Mouse (Mus musculus): ENCODE measurements around the gene Nup210. TPM values are rescaled to one million over a fixed set of nuclear protein-coding genes. Genes with fewer than 3 reads are reported as not detected.

The Nup210 gene
- total RNA-seq, 2 experiments from 2014 or later, result 17.8 to 23.4 TPM

DNA sequence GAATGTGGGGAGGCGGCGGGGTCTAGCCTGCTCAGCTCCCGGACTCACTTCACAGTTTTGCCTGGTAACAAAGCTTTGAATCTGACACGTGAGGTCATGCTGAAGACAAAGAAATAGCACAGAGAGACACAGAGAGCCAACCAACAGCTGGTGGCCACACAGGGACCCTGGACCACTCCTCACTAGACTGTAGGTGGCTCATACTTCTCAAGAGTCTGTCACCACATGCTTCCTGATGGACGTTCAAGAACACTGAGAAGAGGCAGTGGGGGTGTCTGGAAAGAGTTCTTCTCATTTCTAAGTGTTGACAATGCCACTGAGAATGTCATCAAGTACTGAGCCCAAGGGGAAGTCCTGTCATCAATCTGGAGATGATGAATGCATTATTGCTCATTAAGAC, 70.4 kb downstream of the Nup210 start:
- no peak for DNase-seq (ENCODE audit: extremely low spot score in 1 of 2, low spot score in 1 of 2)

DNA sequence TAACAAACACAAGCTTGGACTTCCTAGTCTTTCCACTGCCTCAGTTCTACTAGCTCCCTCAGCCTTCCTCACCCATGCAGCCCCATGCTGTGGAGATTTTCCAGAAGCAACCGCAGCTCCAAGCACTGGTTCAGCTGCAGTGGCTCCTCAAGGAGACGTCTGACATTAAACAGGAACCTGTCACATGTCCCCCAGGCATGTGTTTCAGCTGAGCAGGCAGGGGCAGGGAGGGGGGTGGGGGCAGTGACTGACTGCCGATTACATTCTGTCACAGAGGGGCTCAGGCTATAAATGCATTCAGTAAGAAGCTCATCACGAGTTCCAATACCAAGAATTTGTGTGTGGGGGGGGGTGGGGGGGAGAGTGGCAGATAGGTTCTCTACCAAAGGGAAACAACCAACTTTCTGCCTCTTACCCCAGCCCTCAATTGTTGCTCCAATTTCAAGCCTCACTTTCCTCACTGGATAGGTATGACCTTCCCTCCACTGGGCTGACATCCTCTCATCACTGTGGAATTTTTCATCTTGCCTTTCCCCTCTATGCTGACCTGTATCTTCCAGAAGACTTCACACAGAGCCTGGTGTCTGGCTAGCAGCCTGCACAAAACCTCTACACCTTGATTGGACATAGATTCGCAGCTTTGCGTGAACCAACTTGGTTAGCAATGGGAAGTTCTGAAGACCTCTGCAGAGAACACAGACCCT, 71.8 kb downstream of the Nup210 start:
- no peak for DNase-seq (ENCODE audit: extremely low spot score in 1 of 2, low spot score in 1 of 2)

DNA sequence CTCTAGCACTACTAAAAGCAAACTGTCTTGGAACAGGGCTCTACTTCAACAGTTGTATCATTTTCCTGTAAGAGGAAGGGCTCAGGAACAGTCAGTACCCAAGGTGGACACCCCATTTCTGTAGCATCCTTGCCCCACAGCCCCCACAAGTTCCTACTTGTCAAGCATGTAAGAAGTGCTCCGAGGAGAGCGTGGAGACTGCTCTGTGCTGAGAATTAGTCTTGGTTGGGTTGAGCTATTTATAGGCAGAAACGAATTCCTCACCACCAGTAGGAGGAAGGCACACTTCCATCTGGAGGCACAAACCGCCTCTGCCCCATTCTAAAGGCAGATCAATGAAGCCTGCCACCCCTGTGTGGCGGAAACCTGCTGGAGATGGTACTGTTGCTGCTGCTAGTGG, 75.3 kb downstream of the Nup210 start:
- no peak for DNase-seq (ENCODE audit: extremely low spot score in 1 of 2, low spot score in 1 of 2)

DNA sequence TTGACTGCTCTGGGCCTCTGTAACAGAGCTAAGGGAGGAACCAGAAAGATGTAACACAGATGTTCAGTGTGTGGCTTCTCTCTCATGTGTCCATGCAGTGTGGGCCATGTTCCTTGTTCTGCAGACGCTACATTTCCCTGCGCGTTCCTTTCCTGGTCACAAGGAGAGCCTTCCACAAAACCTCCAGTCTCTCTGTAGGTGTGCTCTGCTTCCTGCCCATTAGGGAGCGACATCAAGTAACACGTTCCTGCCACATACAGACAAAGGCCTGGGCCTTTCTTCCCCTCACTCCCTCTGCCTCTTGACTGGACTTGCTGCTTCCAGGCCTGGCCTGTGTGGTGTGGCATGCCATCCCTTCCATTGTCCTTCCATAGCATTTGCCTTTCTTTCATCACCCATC, 88.4 kb downstream of the Nup210 start:
- no peak for DNase-seq (ENCODE audit: extremely low spot score in 1 of 2, low spot score in 1 of 2)

DNA sequence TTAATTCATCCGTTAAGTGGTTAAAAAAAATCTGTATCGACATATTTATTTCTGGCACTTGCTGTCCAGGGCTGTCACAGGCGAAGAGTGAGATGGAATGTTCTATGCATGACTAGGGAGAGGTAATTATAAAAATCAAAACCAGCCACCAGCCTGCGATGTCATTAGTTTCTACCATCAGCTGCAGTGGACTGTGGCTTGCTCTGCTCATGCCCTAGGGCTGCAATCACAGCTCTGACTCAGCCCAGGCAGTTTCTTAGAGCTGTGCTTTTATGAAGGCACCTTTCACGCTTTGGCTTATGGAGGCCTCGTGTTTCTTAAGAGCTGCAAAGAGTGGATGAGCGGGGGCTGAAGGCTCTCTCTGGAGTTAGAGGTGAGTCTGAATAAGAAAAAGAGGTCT, 95.8 kb downstream of the Nup210 start:
- DNase-seq (ENCODE audit: extremely low spot score in 1 of 2, low spot score in 1 of 2), result no peak

DNA sequence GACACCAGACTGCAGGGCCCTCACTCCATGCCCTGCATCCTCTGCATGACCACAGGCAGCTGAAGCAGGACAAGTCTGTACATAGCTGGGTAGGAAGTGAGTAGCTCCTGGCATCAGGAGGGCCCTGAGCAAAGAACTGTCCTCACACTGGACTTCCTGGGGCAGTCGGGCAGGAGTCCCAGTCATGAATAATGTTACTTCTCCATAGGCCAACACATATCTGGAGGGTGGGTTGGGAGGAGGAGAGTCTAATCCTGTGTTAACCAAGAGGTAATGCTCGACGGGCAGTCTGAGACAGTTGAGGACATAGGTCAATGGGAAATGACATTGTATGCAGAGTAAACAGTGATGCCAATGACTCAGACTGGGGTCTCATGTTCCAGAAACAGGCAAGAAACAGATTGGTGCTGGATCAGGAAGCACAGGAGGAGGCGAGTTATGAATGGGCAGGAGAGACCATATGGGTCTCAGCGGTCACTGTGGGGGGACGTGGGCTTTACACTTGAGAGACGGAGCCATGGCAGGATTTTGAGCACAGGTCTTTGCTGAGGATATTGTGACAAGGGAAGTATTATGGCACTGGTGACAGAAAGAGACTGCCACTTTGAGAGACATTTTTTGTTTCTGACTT, 99.9 kb downstream of the Nup210 start:
- no peak for DNase-seq (ENCODE audit: extremely low spot score in 1 of 2, low spot score in 1 of 2)

DNA sequence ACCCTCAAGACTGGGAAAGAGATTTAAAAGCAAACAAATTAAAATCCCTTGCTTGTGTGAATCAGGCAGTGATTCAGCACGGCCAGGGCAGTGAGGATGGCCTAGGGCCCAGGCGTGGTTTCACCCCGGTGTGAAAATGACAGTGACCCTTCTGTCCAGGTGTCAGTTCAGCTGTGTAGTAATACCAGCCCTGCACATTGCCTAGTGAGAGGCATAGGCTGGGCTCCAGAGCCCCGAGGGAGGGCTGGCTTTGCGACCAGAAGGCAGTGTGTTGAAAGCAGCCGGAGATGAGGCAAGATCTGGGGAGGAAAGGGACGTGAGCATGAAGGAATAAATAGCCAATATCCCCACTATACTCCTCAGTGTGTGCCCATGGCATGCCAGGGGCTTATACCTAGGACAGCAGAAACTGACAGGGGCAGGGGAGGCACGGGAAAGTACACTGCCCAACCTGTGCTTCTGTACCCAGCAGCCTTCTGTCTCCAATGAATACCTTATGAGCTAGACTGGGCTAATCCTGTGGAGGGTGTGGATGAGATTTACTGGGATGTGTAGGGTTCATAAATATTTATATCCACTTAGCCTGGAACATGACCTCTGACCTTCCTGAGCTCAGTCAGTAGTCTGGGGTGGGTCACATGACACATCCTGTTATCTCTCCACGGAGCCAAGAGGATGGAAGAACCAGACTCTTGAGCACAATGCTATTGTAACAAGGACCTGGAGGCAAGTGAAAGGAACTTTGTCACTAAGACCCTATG, 102.3 kb downstream of the Nup210 start:
- no peak for DNase-seq (ENCODE audit: extremely low spot score in 1 of 2, low spot score in 1 of 2)

DNA sequence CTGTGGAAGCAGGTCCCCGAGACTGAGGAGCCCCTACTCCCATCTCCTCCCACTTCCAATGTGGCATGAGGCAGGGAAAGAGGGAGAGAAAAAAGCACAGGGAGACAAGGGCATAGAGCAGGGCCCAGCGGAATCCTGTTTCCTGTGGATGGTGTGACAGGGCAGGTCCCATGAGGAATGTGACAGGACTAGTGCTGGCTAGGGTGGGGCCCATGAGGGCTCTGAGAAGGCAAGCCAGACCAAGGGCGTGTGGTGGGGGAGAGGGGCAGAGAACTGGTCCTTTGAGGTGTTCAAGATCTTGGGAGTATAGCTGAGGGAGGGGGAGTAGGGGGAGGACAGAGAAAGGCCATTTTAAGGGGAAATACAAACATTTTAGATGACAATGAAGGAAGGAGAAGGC, 104.2 kb downstream of the Nup210 start:
- no peak for DNase-seq (ENCODE audit: extremely low spot score in 1 of 2, low spot score in 1 of 2)

DNA sequence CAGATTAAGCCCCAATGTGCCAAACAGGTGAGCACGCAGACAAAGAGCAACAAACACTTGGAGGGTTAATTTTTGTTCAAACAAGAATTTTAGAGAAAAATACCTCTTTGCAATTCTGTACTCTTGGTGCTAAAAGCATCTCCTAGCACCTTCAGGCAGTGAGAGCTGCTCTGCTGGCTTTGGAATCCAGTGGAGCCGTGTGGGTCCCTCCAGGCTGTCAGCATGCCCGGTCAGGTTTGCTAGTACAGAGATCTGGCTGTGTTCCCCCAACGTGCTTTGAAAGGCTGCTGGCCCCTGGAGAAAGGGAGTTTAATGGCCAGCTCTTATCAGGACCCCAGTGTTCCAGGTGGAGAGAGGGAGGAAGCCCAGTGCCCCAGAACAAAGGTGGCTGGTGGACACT, 105.1 kb downstream of the Nup210 start:
- no peak for DNase-seq (ENCODE audit: extremely low spot score in 1 of 2, low spot score in 1 of 2)

DNA sequence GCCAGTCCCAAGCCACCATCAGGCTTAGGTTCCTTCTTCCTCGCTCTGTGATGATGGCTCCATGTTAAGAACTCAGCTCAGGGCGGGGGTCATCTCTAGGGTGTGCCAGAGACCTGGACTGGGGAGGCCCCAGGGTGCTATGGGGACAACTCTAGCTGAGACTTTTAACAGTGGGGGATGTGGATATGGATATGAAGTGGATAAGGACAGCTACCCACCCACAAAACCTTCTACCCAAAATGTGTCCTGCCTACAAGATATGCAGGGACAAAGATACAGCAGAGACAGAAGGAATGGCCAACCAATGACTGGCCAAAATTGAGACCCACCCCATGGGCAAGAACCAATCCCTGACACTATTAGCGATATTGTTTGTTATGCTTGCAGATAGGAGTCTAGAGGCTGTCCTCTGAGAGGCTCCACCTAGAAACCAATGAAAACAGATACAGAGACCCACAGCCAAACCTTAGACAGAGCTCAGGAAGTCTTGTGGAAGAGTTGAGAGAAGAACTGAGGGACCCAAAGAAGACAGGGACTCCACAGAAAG, 108.3 kb downstream of the Nup210 start:
- DNase-seq (ENCODE audit: extremely low spot score in 1 of 2, low spot score in 1 of 2), result no peak

DNA sequence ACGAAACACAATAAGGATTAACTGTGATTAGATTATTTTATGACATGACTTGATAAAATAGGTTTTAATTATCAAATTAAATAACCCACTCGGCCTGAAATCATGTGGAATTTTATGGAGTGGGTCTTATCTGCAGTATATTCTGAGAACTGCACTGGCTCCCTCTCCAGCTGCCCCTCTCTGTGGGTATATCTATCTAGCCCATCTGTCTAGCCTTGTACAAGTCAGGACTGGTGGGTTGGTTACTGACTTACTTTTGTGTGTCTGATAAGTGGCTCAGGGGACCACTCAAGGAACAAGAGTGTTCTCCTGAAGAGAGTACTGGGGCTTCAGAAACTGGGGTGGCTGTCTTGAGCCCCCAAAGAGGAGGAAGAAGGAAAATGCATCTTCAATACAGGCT, 109.4 kb downstream of the Nup210 start:
- DNase-seq (ENCODE audit: extremely low spot score in 1 of 2, low spot score in 1 of 2), result no peak

DNA sequence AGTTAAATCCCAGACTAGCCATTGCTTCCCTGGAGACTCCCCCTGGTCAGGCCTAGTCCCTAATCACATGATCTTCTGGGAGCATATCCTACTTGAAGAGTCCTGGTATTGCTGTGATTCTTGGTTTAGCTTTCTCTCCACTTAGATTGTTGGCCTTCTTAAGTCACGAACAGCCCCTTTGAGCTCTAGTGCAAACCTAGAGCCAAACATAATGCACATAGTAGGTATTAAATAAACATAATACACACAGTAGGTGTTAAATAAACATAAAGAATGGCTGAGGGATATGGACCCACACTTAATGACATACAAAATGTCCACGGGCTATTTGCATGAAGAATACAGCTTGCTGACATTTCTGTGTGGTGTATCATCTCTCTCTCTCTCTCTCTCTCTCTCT, 112.5 kb downstream of the Nup210 start:
- no peak for DNase-seq (ENCODE audit: extremely low spot score in 1 of 2, low spot score in 1 of 2)

DNA sequence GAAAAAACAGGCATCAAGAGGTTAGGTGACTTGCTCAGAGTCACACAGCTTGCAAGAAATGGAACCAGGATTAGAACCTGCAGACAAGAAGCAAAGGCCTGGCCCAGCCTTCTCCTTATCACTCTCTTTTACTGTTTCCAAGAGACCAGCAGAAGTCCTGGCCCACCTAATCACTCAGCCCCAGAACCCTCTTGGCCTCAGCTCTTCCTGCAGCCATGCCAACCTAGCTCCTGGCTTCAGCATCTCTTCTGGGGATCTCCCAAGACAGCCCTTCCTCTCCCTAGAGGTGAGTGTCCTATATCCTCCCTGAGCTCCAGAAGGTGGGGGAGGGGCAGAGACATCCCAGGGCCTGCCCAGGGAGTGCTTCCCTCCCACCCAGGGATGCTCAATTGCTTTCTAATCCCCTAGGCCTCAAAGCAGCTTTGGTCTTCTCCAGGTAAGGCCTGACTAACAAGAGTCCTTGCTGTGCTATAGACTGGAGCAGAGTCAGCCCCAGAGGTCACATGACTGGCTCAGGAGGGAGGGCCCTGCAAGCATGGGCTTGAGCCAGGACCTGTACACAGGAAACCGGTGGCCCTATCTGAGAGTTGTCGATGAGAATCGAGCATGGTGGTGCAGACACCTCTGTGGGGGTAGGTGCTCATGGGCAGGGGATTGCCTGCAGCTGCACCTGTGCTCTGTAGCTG, 113.2 kb downstream of the Nup210 start:
- no peak for DNase-seq (ENCODE audit: extremely low spot score in 1 of 2, low spot score in 1 of 2)

DNA sequence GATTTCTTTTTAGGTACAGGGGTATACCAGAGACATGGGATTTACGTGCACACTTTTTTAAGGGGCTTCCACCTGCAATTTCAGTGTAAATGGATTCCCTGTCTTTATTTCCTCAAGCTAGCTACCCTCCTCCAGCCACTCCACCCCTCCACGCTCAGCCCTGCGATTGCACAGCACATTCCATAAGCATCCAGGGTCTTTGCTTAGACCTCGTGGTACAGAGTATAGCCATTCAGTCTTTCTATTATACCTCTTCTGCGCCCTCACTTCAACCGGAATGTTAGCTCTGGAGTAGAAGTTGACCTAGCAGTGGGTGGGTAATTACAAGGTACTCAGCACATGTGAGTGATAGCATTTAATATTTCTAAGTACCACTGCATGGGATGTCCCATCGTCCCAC, 115.1 kb downstream of the Nup210 start:
- DNase-seq (ENCODE audit: extremely low spot score in 1 of 2, low spot score in 1 of 2), result no peak

DNA sequence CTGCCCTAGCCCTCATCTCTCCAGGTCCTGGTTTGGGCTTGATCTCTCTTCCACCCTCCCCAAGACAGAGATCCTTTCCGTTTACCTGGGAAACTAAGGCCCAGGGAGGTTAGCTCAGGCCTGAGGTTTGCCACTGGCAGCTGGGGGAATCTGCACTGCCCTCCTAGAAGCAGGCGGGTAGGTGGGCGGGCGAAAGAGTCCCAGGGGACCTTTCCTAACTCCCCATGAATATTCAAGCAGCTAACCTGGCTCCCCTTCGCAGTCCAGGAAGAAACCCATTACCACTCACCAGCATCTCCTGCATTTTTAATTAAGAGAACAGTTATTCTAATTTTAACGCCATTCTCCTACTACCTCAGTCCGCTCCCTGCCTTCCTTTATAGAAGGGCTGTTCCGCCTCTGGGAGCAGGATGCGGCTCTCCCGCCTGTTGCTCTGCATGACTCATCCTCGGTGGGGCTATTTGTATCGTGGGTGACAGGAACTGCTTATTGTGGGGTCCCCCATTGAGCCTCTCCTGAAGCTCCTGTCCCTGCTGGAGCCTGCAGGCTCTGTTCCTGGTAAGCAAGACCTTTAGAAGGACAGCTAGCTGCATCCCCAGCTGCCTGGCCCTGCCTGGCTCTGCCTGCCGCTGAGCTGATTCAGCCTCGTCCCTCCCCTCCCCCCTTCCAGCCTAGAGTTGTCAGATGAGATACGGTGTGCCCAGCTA, 115.7 kb downstream of the Nup210 start:
- peak; percentile 13 to 46 for DNase-seq (ENCODE audit: extremely low spot score in 1 of 2, low spot score in 1 of 2)

DNA sequence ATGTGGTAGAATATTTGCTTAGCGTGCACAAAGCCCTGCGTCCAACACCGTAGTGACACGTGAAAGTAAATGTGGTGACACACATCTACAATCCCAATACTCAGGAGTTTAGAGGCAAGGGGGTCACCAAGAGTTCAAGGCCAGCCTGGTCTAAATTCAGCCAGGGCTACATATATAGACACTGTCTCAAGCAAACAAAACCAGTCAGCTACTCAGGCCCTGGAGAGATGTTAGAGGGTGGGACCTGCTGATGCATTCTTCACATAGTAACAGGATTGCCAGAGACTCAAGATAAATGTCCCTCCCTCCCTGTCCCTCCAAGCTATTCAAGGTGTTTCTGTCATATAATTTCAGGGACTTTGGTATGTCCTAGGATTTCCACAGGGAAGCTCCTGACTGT, 117.5 kb downstream of the Nup210 start:
- DNase-seq (ENCODE audit: extremely low spot score in 1 of 2, low spot score in 1 of 2), result no peak

DNA sequence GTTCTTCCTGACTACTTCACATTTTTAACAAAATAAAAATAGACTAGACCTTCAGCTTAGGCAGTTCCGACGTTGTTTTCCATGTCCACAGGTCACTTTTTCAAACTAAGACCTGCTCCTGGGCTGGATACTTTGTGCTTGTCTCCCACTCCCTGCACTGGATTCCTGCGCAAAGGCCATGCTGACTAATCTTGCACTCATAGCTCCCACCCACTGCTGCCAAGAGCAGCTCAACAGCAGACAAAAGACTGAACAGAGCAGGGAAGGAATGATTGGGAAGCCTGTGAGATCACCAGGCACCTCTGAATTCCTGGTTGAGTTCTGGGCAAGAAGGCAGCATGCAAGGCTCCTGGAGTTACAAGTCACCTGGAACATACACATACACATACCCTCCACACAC, 119.6 kb downstream of the Nup210 start:
- DNase-seq (ENCODE audit: extremely low spot score in 1 of 2, low spot score in 1 of 2), result no peak

DNA sequence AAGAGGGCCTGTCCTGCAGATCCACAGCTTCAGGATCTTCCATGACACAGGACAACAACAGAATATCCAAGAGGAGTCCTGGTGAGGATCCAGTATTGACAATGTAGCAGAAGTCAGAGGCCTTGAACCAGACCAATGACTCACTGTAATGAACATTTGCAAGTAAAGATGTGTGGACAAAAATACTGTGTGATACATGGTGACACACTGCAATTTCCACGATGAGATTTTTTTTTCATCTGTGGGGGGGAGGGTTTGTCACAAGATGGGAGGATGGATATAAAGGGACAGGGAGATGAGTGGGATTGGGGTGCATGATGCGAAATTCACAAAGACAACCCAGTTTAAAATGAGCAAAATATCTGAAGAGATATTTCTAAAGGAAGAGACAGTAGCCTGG, 120.4 kb downstream of the Nup210 start:
- no peak for DNase-seq (ENCODE audit: extremely low spot score in 1 of 2, low spot score in 1 of 2)

DNA sequence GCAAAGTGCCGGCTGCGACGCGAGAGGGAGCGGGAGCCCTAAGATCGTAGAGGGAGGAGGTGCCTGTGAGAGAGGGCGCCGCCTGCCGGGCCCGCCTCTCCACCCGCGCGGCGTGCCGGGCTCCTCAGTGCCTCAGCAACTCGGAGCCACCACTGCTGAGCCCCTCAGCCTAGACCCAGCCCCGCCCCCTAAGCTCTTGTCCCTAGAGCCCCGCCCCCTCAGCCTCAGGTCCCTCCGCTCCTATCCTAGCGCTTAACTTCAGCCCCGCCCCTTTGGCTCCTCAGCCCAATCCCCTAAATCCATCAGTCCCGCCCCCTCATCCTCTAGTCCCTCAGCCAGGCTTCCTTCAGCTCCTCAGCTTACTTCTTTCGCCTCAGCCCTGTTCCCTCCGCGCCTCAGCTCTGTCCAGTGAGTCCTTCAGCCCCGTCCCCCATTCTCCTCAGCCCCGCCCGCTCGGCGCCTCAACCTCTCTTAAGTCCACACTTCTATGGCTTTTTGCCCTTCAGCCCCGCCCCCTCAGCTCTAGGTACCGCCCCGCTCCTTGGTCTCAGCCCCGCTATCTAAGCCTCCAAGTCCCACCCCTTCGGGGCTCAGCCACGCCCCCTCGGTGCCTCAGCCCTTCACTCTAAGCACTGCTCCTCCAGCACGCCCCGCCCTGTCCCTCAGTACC, 127.8 kb downstream of the Nup210 start, which contains the start of gene Iqsec1:
TSS of gene Iqsec1 (minus strand) at position 38 of the 670 bp plus-strand sequence.
- DNase-seq (ENCODE audit: extremely low spot score in 1 of 2, low spot score in 1 of 2), result peak; percentile 61 to 64

DNA sequence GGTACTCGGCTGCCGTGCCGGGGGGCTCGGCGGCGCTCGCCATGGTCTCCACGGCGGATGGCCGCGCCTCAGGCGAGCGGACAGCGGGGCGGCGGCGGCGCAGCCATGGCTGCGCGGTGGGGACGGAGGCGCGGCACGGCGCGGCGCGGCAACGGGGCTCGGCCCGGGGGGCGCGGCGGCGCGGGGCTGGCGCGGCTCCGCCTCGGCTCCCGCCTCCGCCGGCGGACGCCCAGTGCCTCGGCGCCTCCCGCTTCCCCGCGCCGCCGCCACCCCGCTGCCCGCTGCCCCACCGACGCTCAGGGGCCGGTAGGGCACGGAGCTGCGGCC, 128.4 kb downstream of the Nup210 start:
- DNase-seq (ENCODE audit: extremely low spot score in 1 of 2, low spot score in 1 of 2), result no peak

Data from layer of hippocampus, postnatal 25 days (tissue).